Mouse (Mus musculus): ENCODE results near the gene Knstrn. TPM values are rescaled to one million over a fixed set of nuclear protein-coding genes. Genes with fewer than 3 reads are reported as not detected.
A peak's percentile ranks its signal among the peaks of the same experiment; 100 is the strongest.

Knstrn gene
- polyA plus RNA-seq, 1 experiment, result 59.0 TPM

GRCm38 (mm10) chr2:118881019-118881418 is 67.2 kb downstream of the Knstrn start:
- Histone ChIP-seq H3K27ac (ENCODE audit: insufficient read depth, low read length) (no peak overlapping the region), H3K4me3 (ENCODE audit: insufficient read depth, low read length) (no peak overlapping the region)
- TF ChIP-seq POLR2A (IDR thresholded peaks at IDR 0.05; ENCODE audit: low read depth, low read length), result no peak
- no peak for TF ChIP-seq CTCF (IDR thresholded peaks at IDR 0.05; ENCODE audit: borderline replicate concordance, insufficient read depth, low read length)

GRCm38 (mm10) chr2:118881956-118882355 is 68.2 kb downstream of the Knstrn start:
- H3K27ac ChIP-seq (ENCODE audit: insufficient read depth, low read length), result no peak overlapping the region
- H3K4me3 ChIP-seq (ENCODE audit: insufficient read depth, low read length), result no peak overlapping the region
- no peak for TF ChIP-seq CTCF (IDR thresholded peaks at IDR 0.05; ENCODE audit: borderline replicate concordance, insufficient read depth, low read length)
- no peak for TF ChIP-seq POLR2A (IDR thresholded peaks at IDR 0.05; ENCODE audit: low read depth, low read length)
- H3K4me1 ChIP-seq (ENCODE audit: control insufficient read depth, insufficient read depth, low read length), result no peaks in the 10 kb centered on the region

More at GRCm38 (mm10) chr2:118881019-118881418, 67.2 kb downstream of the Knstrn start:
- no peaks in the 10 kb centered on the region for H3K4me1 ChIP-seq (ENCODE audit: control insufficient read depth, insufficient read depth, low read length)

- H3K4me1 ChIP-seq (ENCODE audit: control insufficient read depth, insufficient read depth, low read length), result no peaks in the 10 kb centered on the region
- H3K4me3 ChIP-seq (ENCODE audit: insufficient read depth, low read length), result peak overlapping the region; percentile 20
- no peak overlapping the region for H3K27ac ChIP-seq (ENCODE audit: insufficient read depth, low read length)
- TF ChIP-seq CTCF (IDR thresholded peaks at IDR 0.05; ENCODE audit: borderline replicate concordance, insufficient read depth, low read length) (peak; percentile 99), POLR2A (IDR thresholded peaks at IDR 0.05; ENCODE audit: low read depth, low read length) (no peak)
Observed at GRCm38 (mm10) chr2:118882840-118883679, 69.3 kb downstream of the Knstrn start.

- TF ChIP-seq POLR2A (IDR thresholded peaks at IDR 0.05; ENCODE audit: low read depth, low read length) (no peak), CTCF (IDR thresholded peaks at IDR 0.05; ENCODE audit: borderline replicate concordance, insufficient read depth, low read length) (no peak)
- Histone ChIP-seq H3K27ac (ENCODE audit: insufficient read depth, low read length) (no peak overlapping the region), H3K4me3 (ENCODE audit: insufficient read depth, low read length) (no peak overlapping the region), H3K4me1 (ENCODE audit: control insufficient read depth, insufficient read depth, low read length) (no peaks in the 10 kb centered on the region)
Observed at GRCm38 (mm10) chr2:118887440-118887839, 73.6 kb downstream of the Knstrn start.

- no peaks in the 10 kb centered on the region for H3K4me1 ChIP-seq (ENCODE audit: control insufficient read depth, insufficient read depth, low read length)
- no peak overlapping the region for H3K4me3 ChIP-seq (ENCODE audit: insufficient read depth, low read length)
- TF ChIP-seq POLR2A (IDR thresholded peaks at IDR 0.05; ENCODE audit: low read depth, low read length), result no peak
- TF ChIP-seq CTCF (IDR thresholded peaks at IDR 0.05; ENCODE audit: borderline replicate concordance, insufficient read depth, low read length), result no peak
- H3K27ac ChIP-seq (ENCODE audit: insufficient read depth, low read length), result no peak overlapping the region
Observed at GRCm38 (mm10) chr2:118887845-118888548, 74.2 kb downstream of the Knstrn start.

GRCm38 (mm10) chr2:118891173-118891572 is 77.4 kb downstream of the Knstrn start:
- H3K27ac ChIP-seq (ENCODE audit: insufficient read depth, low read length), result no peak overlapping the region
- no peak overlapping the region for H3K4me3 ChIP-seq (ENCODE audit: insufficient read depth, low read length)
- no peaks in the 10 kb centered on the region for H3K4me1 ChIP-seq (ENCODE audit: control insufficient read depth, insufficient read depth, low read length)
- TF ChIP-seq CTCF (IDR thresholded peaks at IDR 0.05; ENCODE audit: borderline replicate concordance, insufficient read depth, low read length), result no peak
- no peak for TF ChIP-seq POLR2A (IDR thresholded peaks at IDR 0.05; ENCODE audit: low read depth, low read length)

GRCm38 (mm10) chr2:118895990-118896913 is 82.4 kb downstream of the Knstrn start:
- H3K4me1 ChIP-seq (ENCODE audit: control insufficient read depth, insufficient read depth, low read length), result no peaks in the 10 kb centered on the region
- H3K27ac ChIP-seq (ENCODE audit: insufficient read depth, low read length), result no peak overlapping the region

GRCm38 (mm10) chr2:118896914-118897291 is 83.1 kb downstream of the Knstrn start:
- no peak overlapping the region for H3K27ac ChIP-seq (ENCODE audit: insufficient read depth, low read length)
- no peaks in the 10 kb centered on the region for H3K4me1 ChIP-seq (ENCODE audit: control insufficient read depth, insufficient read depth, low read length)
- TF ChIP-seq POLR2A (IDR thresholded peaks at IDR 0.05; ENCODE audit: low read depth, low read length), result no peak
- no peak for TF ChIP-seq CTCF (IDR thresholded peaks at IDR 0.05; ENCODE audit: borderline replicate concordance, insufficient read depth, low read length)
- peak overlapping the region; percentile 42 for H3K4me3 ChIP-seq (ENCODE audit: insufficient read depth, low read length)

More at GRCm38 (mm10) chr2:118895990-118896913, 82.4 kb downstream of the Knstrn start:
- TF ChIP-seq POLR2A (IDR thresholded peaks at IDR 0.05; ENCODE audit: low read depth, low read length) (no peak), CTCF (IDR thresholded peaks at IDR 0.05; ENCODE audit: borderline replicate concordance, insufficient read depth, low read length) (no peak)
- H3K4me3 ChIP-seq (ENCODE audit: insufficient read depth, low read length), result peak overlapping the region; percentile 42

- no peak overlapping the region for H3K27ac ChIP-seq (ENCODE audit: insufficient read depth, low read length)
- no peak for TF ChIP-seq POLR2A (IDR thresholded peaks at IDR 0.05; ENCODE audit: low read depth, low read length)
- no peak for TF ChIP-seq CTCF (IDR thresholded peaks at IDR 0.05; ENCODE audit: borderline replicate concordance, insufficient read depth, low read length)
- H3K4me1 ChIP-seq (ENCODE audit: control insufficient read depth, insufficient read depth, low read length), result no peaks in the 10 kb centered on the region
- H3K4me3 ChIP-seq (ENCODE audit: insufficient read depth, low read length), result no peak overlapping the region
Observed at GRCm38 (mm10) chr2:118897392-118897791, 83.6 kb downstream of the Knstrn start.

All from embryonic fibroblast, embryonic 13.5 days (primary cell).